Mouse (Mus musculus) limb, embryonic 14.5 days (tissue): Measurements from ENCODE around the gene Nr3c2. TPM values are rescaled to one million over a fixed set of nuclear protein-coding genes. Genes with fewer than 3 reads are reported as not detected.

Experiments
- ATAC-seq: fragments of 200-750 bp; cut with Nextera tagmentation; 2 replicates; pipeline ENCODE4 v1.8.0; 2017; ENCODE audit warnings: low read depth, moderate number of reproducible peaks, moderate TSS enrichment; ENCODE audit not compliant: low FRiP score
- DNase-seq: peaks from one replicate; pipeline ENCODE4 v3.0.0-alpha.2; 2015; ENCODE audit warnings: low spot score
- H3K27ac ChIP-seq: fragments of 300-500 bp; sonication (generic); replicated peaks from 2 replicates; pipeline ENCODE4 v1.5.1; 2014; ENCODE audit warnings: low read depth, mild to moderate bottlenecking, low read length, moderate library complexity, mixed read lengths
- H3K27me3 ChIP-seq: fragments of 300-500 bp; sonication (generic); 2 replicates; pipeline ENCODE4 v1.6.1; 2014; ENCODE audit warnings: low read length, mixed read lengths; ENCODE audit not compliant: control insufficient read depth, insufficient read depth
- H3K36me3 ChIP-seq: fragments of 300-500 bp; sonication (generic); 2 replicates; pipeline ENCODE4 v1.6.1; 2014; ENCODE audit warnings: mild to moderate bottlenecking, low read length, moderate library complexity, mixed read lengths; ENCODE audit not compliant: control insufficient read depth, insufficient read depth
- H3K4me1 ChIP-seq: fragments of 300-500 bp; sonication (generic); 2 replicates; pipeline ENCODE4 v1.6.1; 2014; ENCODE audit warnings: antibody characterized with exemption, low read length, mixed read lengths; ENCODE audit not compliant: control insufficient read depth, insufficient read depth
- H3K4me2 ChIP-seq: fragments of 300-500 bp; sonication (generic); replicated peaks from 2 replicates; pipeline ENCODE4 v1.6.1; 2014; ENCODE audit warnings: low read depth, mild to moderate bottlenecking, low read length, moderate library complexity; ENCODE audit not compliant: severe bottlenecking
- H3K4me3 ChIP-seq: fragments of 300-500 bp; sonication (generic); replicated peaks from 2 replicates; pipeline ENCODE4 v1.5.1; 2014; ENCODE audit warnings: low read length
- H3K9ac ChIP-seq: fragments of 300-500 bp; sonication (generic); 2 replicates; pipeline ENCODE4 v1.6.1; 2014; ENCODE audit warnings: mild to moderate bottlenecking, low read depth, low read length, moderate library complexity; ENCODE audit not compliant: severe bottlenecking
- H3K9me3 ChIP-seq: fragments of 300-500 bp; sonication (generic); 2 replicates; pipeline ENCODE4 v1.6.1; 2016; ENCODE audit warnings: low read length; ENCODE audit not compliant: control insufficient read depth
- POLR2A ChIP-seq: fragments of 200-500 bp; IDR thresholded peaks from 2 replicates; pipeline ENCODE4 v1.8.0; 2012; ENCODE audit warnings: inconsistent platforms, mild to moderate bottlenecking, moderate library complexity, borderline replicate concordance; ENCODE audit not compliant: insufficient read depth, insufficient read length; ENCODE audit errors: extremely low read depth
- WGBS: fragments of 180-500 bp; shearing (Covaris S2); extraction: QIAGEN DNeasy Blood & Tissue Kit; methylation state at CpG from one replicate; pipeline ENCODE4 v1.1.7; 2014; 5-methylcytosine and 5-hydroxymethylcytosine counted together
- polyA plus RNA-seq, 2 experiments: library from polyadenylated mRNA; depleted of rRNA in 1 of 2; stranded (reverse) in 1 of 2; unstranded in 1 of 2; fragments of >200 nt; fragmentation: Nextera tagmentation in 1 of 2; extraction: Ambion mirVana in 1 of 2; gene quantifications; 2 replicates each; pipeline versions ENCODE4 v1.2.1 to v1.2.3; 2012 to 2014

Gene Nr3c2
- polyA plus RNA-seq, 2 experiments = 2.1 to 6.1 TPM

GRCm38 (mm10) chr8:77055492-77056021 lies 156.3 kb downstream of the Nr3c2 start:
- TF ChIP-seq POLR2A = no peak
- H3K9me3 ChIP-seq = no peaks in the 10 kb centered on the region
- no peak for DNase-seq
- H3K27ac ChIP-seq = no peak overlapping the region
- WGBS = 92% methylated on average over 3 of the region's 3 CpGs
- H3K4me3 ChIP-seq = no peak overlapping the region
- no peaks in the 10 kb centered on the region for H3K36me3 ChIP-seq
- H3K4me2 ChIP-seq = no peak overlapping the region
- no peaks in the 10 kb centered on the region for H3K27me3 ChIP-seq
- no peak for ATAC-seq
- H3K9ac ChIP-seq = no peak overlapping the region
- H3K4me1 ChIP-seq = no peaks in the 10 kb centered on the region

- H3K27ac ChIP-seq = no peak overlapping the region
- no peaks in the 10 kb centered on the region for H3K27me3 ChIP-seq
- no peak overlapping the region for H3K4me3 ChIP-seq
- no peaks in the 10 kb centered on the region for H3K9me3 ChIP-seq
- no peaks in the 10 kb centered on the region for H3K36me3 ChIP-seq
- no peak overlapping the region for H3K9ac ChIP-seq
- ATAC-seq = no peak
- DNase-seq = no peak
- H3K4me1 ChIP-seq = no peaks in the 10 kb centered on the region
- 87% methylated on average over 6 of the region's 6 CpGs for WGBS
- TF ChIP-seq POLR2A = no peak
- H3K4me2 ChIP-seq = no peak overlapping the region
Measured at GRCm38 (mm10) chr8:77056853-77057252, 157.6 kb downstream of the Nr3c2 start.

GRCm38 (mm10) chr8:77082687-77083086 lies 183.4 kb downstream of the Nr3c2 start:
- H3K36me3 ChIP-seq = no peaks in the 10 kb centered on the region
- H3K9me3 ChIP-seq = no peaks in the 10 kb centered on the region
- H3K9ac ChIP-seq = no peak overlapping the region
- H3K27ac ChIP-seq = no peak overlapping the region
- H3K4me1 ChIP-seq = peaks cover 10% of the 10 kb centered on the region
- no peaks in the 10 kb centered on the region for H3K27me3 ChIP-seq
- ATAC-seq (0 out of 2 replicates have a peak, but pooled peaks have one; percentile 19), DNase-seq (peak; percentile 21)
- H3K4me2 ChIP-seq = no peak overlapping the region
- no peak overlapping the region for H3K4me3 ChIP-seq
- WGBS = 43% methylated on average over 4 of the region's 4 CpGs
- no peak for TF ChIP-seq POLR2A

- H3K9me3 ChIP-seq = no peaks in the 10 kb centered on the region
- ATAC-seq (peak; percentile 50; the same call in 1 of the 2 replicates), DNase-seq (peak; percentile 67)
- H3K27ac ChIP-seq = no peak overlapping the region
- no peaks in the 10 kb centered on the region for H3K36me3 ChIP-seq
- TF ChIP-seq POLR2A = no peak
- peaks cover 16% of the 10 kb centered on the region for H3K4me1 ChIP-seq
- H3K4me2 ChIP-seq = peak overlapping the region; percentile 8; the same call in 1 of the 2 replicates
- H3K27me3 ChIP-seq = no peaks in the 10 kb centered on the region
- no peak overlapping the region for H3K9ac ChIP-seq
- no peak overlapping the region for H3K4me3 ChIP-seq
- 45% methylated on average over 8 of the region's 8 CpGs for WGBS
Measured at GRCm38 (mm10) chr8:77086036-77086435, 186.8 kb downstream of the Nr3c2 start.

GRCm38 (mm10) chr8:77096721-77097120 lies 197.5 kb downstream of the Nr3c2 start:
- Histone ChIP-seq H3K9ac (no peak overlapping the region), H3K36me3 (no peaks in the 10 kb centered on the region), H3K4me3 (no peak overlapping the region), H3K27me3 (no peaks in the 10 kb centered on the region), H3K9me3 (no peaks in the 10 kb centered on the region), H3K4me1 (no peaks in the 10 kb centered on the region), H3K27ac (no peak overlapping the region), H3K4me2 (no peak overlapping the region)
- 29% methylated on average over 4 of the region's 4 CpGs for WGBS
- DNase-seq = no peak
- no peak for TF ChIP-seq POLR2A
- ATAC-seq = no peak
